Mouse (Mus musculus) olfactory bulb, adult 2 months (tissue): ENCODE measurements around the gene Skp2. TPM values are rescaled to one million over a fixed set of nuclear protein-coding genes. Genes with fewer than 3 reads are reported as not detected.
A peak's percentile ranks its signal among the peaks of the same experiment; 100 is the strongest.

ENCODE experiments used
- H3K27ac ChIP-seq: fragments of 200-500 bp; 2 replicates; pipeline ENCODE4 v1.5.1; 2012; ENCODE audit warnings: low read depth, low read length; ENCODE audit not compliant: insufficient read depth
- H3K4me1 ChIP-seq: fragments of 200-500 bp; 2 replicates; pipeline ENCODE4 v1.6.1; 2012; ENCODE audit warnings: low read length; ENCODE audit not compliant: control insufficient read depth, insufficient read depth
- H3K4me3 ChIP-seq: fragments of 200-500 bp; 2 replicates; pipeline ENCODE4 v1.5.1; 2012; ENCODE audit warnings: mild to moderate bottlenecking, low read depth, low read length, moderate library complexity; ENCODE audit not compliant: insufficient read depth
- CTCF ChIP-seq: fragments of 200-500 bp; IDR thresholded peaks from 2 replicates; pipeline ENCODE4 v1.5.1; 2012; ENCODE audit warnings: low read depth, mild to moderate bottlenecking, low read length, moderate library complexity; ENCODE audit not compliant: insufficient read depth
- POLR2A ChIP-seq: fragments of 200-500 bp; IDR thresholded peaks from 2 replicates; pipeline ENCODE4 v1.6.1; 2012; ENCODE audit warnings: mild to moderate bottlenecking, low read depth, low read length, moderate library complexity; ENCODE audit not compliant: insufficient read depth
- WGBS: fragments of 180-500 bp; shearing (Covaris S2); methylation state at CpG from one replicate; pipeline ENCODE4 v1.1.7; 2018; 5-methylcytosine and 5-hydroxymethylcytosine counted together
- polyA plus RNA-seq: library from polyadenylated mRNA; stranded (reverse); fragments of >200 nt; gene quantifications from 2 replicates; pipeline ENCODE4 v1.2.4, GENCODE M21; 2012; ENCODE audit warnings: low replicate concordance; ENCODE audit not compliant: missing spikeins, insufficient read depth, insufficient read length

Gene Skp2
- polyA plus RNA-seq, 1 experiment = not detected

DNA sequence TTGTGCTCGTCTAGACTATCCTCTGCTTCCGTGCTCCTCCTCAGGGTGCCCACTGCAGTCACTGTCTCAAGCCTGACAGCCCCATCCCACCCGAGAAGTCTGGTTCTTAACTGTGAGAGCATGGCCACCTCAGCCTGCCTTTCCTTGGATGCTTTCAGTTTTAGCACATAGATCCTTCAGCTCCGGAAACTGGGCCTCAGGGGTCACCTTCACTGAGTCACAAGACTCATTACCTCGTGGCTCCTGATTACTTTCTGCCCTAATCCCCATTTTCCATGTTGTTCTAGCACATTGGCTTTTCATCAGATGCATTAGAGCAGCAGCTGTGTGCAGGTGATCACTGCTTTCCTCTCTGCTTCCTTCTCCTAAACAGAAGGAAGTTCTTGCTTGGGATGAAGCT is 67.8 kb downstream of the Skp2 start:
- Histone ChIP-seq H3K4me3 (no peak overlapping the region), H3K4me1 (peaks cover 9% of the 10 kb centered on the region), H3K27ac (no peak overlapping the region)
- 81% methylated on average over 5 of the region's 5 CpGs for WGBS
- no peak for TF ChIP-seq CTCF
- TF ChIP-seq POLR2A = no peak

DNA sequence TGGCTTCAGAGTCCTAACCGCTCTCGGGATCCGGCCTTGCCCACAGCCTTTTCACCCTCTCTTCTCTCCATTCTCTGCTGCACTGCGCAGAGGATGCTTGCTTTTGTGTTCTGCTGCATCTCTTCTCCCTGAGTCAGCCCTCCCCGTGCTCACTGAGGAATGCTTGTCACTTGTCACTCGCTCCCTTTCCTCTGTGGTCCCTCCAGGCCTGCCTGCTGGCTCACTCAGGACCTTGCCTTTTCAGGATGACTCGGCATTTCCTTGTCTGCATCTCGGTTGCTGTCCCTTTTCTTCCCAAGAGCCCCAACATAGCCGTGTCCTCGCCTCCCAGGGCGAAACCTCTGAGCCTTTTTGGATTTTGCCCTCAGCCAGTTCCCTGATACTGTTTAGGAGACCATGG is 68.4 kb downstream of the Skp2 start:
- 70% methylated on average over 11 of the region's 11 CpGs for WGBS
- Histone ChIP-seq H3K27ac (no peak overlapping the region), H3K4me1 (peaks cover 9% of the 10 kb centered on the region), H3K4me3 (no peak overlapping the region)
- TF ChIP-seq POLR2A = no peak
- TF ChIP-seq CTCF = no peak

DNA sequence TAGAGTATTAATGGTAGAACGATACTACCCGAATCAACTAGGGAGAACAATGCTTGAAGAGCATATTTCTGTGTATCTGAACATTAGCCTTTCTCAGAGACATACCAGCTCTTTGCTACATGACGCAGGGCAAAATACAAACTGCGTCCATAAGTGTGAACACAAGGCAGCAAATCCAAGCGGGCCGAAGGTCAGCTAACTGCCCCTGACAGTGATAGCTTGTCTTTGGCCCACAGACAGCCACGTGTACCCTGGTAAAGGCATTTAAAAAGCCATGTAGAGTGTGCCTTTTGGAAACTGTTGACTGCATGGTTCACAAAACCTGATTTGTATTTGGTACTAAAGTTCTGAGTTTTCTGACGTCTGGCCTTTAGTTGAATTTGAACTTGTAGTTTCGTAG is 72.5 kb downstream of the Skp2 start:
- peak overlapping the region; percentile 67; the same call in 1 of the 2 replicates for H3K27ac ChIP-seq
- 72% methylated on average over 9 of the region's 9 CpGs for WGBS
- H3K4me3 ChIP-seq = no peak overlapping the region
- no peak for TF ChIP-seq CTCF
- no peak for TF ChIP-seq POLR2A
- H3K4me1 ChIP-seq = peaks cover 12% of the 10 kb centered on the region

DNA sequence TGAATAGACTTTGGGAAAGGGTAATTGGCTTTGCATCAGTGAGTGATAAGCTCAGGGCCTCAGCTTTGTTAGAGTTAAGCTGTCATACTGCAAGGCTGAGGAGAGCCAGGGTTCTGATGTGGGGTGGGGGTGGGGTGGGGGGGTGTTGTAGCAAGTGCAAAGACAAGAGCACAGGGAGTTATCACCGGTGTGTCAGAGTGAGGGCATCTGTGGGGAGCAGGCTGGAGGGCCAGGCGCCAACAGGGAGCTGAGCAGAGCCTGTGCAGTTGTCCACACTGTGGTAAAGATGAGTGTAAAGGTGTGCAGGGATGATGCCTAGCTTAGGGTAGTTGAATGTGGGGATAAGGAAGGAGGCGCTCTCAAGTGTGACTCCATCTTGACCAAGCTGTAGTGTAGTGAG is 73.9 kb downstream of the Skp2 start:
- peaks cover 8% of the 10 kb centered on the region for H3K4me1 ChIP-seq
- no peak overlapping the region for H3K4me3 ChIP-seq
- TF ChIP-seq POLR2A = no peak
- no peak for TF ChIP-seq CTCF
- WGBS = 84% methylated on average over 3 of the region's 3 CpGs
- H3K27ac ChIP-seq = no peak overlapping the region

DNA sequence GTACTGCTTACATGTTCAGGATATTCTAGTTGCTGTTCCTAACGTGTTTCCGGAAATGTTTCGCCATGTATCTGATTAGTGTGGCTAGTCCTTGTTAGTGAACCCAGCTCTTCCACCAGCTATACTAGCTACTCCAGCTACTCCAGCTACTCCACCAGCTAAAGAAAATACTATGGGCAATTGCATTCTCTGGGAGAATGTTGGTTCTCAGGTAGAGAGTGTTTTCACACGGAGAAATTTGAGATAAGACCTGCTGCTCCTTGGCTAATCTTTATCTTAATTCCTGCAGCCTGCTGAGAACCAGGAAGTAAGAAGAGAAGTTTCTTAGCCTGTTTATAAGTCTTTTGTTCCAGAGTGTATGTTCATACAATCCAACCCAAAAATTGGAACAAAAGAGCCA is 75.0 kb downstream of the Skp2 start:
- no peak overlapping the region for H3K4me3 ChIP-seq
- TF ChIP-seq CTCF (no peak), POLR2A (no peak)

DNA sequence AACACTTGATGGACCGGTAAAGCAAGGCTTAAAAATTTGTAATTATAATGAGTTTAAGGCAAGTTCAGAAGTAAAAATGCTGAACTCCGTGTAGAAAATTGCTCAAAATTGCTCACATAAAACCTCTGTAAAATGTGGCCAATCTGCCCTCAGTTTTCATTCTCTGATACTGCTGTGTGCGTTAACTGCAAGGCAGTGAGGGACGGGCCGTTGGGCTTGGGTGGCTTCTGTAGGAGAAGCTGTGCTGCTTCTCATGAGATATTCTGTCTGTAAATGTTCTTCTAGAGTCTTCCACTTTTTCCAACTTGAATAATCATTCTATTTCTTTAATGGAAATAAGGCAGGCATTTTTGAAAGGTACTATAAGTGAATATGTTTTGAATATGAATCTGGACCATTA is 75.6 kb downstream of the Skp2 start:
- TF ChIP-seq CTCF (no peak), POLR2A (no peak)
- H3K4me3 ChIP-seq = no peak overlapping the region
- peaks cover 10% of the 10 kb centered on the region for H3K4me1 ChIP-seq
- H3K27ac ChIP-seq = no peak overlapping the region
- WGBS = 55% methylated on average over 5 of the region's 5 CpGs

More for the DNA sequence above, 75.0 kb downstream of the Skp2 start:
- WGBS = 82% methylated on average over 4 of the region's 4 CpGs
- H3K4me1 ChIP-seq = peaks cover 8% of the 10 kb centered on the region
- H3K27ac ChIP-seq = no peak overlapping the region

DNA sequence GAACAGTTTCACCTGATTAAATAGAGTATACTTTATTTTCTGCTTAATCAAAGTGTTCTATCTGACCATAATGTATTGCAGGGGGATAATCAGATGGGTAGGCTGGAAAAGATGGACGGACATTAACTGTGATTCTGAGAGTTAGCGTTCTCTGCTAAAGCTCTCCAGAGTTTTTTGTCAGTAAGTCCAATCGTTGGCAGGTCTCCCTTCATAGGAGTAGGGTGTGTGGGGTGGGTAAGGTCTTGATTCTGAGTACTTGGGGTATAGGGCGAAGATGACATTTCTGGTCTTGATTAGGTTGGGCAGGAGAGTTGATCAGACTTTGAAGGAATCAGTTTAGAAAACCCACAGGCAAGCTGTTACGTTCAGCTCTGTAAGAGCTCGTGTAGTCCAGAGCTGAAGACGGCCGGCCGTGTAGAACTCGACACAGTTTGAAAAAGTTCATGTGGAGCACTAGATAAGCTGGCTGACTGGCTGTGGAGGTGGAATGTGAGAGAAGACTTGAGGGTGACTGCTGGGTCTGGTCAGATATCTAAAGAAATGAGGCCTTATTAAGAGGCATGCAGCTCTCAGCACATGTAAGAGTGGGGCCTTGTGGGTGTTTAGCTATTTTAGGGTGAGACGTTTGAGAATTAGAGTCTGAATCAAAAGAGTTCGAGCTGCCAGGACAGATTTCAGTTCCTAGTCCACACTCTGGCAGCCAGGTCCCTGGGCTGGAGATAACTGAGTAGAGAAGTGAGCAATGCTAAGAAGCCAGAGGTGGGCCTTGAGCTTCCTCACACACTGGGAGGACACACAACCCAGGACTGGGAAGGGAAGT is 76.5 kb downstream of the Skp2 start:
- Histone ChIP-seq H3K27ac (peak overlapping the region; percentile 15; the same call in 1 of the 2 replicates), H3K4me3 (no peak overlapping the region), H3K4me1 (peaks cover 13% of the 10 kb centered on the region)
- no peak for TF ChIP-seq POLR2A
- 65% methylated on average over 12 of the region's 12 CpGs for WGBS

DNA sequence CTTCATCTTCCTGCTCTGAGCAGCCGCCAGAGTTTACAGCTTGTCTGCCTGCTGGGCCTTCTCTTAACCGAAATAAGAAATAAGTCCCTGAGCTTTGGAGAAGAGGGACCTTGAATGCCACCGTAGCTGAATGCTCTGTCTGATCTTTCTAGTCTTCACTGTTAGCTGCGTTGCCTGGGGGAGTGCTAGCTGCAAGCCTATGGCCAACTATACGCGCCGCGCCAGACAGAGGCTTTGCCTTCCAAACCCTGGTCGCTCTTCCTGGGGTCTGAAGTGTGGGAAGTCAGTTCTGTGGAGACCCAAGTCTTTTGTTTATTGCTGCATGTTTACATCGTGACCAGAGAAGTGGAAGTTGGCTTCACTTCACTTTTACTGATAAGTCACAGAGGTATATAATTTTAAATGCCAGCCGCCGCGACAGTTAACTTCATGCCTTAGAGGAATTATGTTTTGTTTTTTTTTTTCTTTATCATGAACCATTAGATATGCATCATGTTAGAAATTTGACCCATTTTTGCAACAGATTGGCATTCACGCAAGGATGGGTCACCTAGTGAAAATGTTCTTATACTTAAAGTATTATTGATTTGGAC is 79.5 kb downstream of the Skp2 start:
- TF ChIP-seq POLR2A = no peak
- no peak for TF ChIP-seq CTCF
- Histone ChIP-seq H3K27ac (no peak overlapping the region), H3K4me3 (no peak overlapping the region), H3K4me1 (peaks cover 13% of the 10 kb centered on the region)
- WGBS = 79% methylated on average over 14 of the region's 14 CpGs

DNA sequence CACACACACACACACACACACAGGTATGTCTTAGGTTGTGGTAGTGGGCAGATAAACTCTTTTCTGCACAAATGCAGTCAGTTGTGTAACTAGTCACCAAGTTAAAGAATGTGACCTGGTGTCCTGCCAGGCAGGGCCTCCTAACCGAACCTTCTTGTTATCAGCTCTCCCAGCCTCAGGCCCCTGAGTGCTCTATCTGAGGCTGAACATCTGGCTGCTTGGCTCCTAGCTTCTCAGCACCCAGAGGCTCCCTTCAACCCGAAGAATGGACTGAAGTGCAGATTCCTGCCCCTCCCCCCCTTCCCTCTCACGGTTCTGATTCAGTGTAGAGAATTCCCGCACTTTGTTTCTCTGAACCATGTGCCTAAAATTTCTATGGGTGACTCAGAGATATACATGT is 80.6 kb downstream of the Skp2 start:
- Histone ChIP-seq H3K4me3 (no peak overlapping the region), H3K4me1 (peaks cover 16% of the 10 kb centered on the region), H3K27ac (no peak overlapping the region)
- TF ChIP-seq POLR2A (no peak), CTCF (no peak)
- WGBS = 20% methylated on average over 4 of the region's 4 CpGs
